ENCODE assay signal across 12 mouse cellular contexts in genomic region chr16:57554886-57555400, GRCm38 (mm10).
"Had no signal": no experiment of that assay in that cellular context is flagged by ENCODE, and none has a peak within 500 bp of the region (broad histone marks: within the 10 kb centered on the region; RNA-seq: fewer than 3 reads in every experiment).

No protein-coding gene starts in this region.

- H3K9ac ChIP-seq: limb, embryonic 15.5 days; liver, embryonic 12.5 days; lung, embryonic 14.5 days had no signal

- H3K9me3 ChIP-seq: limb, embryonic 15.5 days; liver, embryonic 12.5 days; midbrain, embryonic 10.5 days had no signal

- H3K36me3 ChIP-seq: limb, embryonic 15.5 days; midbrain, embryonic 10.5 days had no signal

- H3K27ac ChIP-seq: limb, embryonic 15.5 days; liver, embryonic 12.5 days; midbrain, embryonic 10.5 days had no signal

- H3K4me1 ChIP-seq: liver, embryonic 12.5 days had no signal

- H3K4me2 ChIP-seq: limb, embryonic 15.5 days; liver, embryonic 12.5 days; lung, embryonic 14.5 days had no signal

- DNase-seq: layer of hippocampus, adult 9-11 months; layer of hippocampus, postnatal 36 days; lung, embryonic 14.5 days; lung, postnatal 10 days; lung, postnatal 4 days; midbrain, embryonic 14.5 days; right cerebral cortex, adult 18-20 months; right cerebral cortex, postnatal 25 days; thymus, postnatal 36 days had no signal

- H3K4me3 ChIP-seq: limb, embryonic 15.5 days; liver, embryonic 12.5 days; midbrain, embryonic 10.5 days had no signal

- H3K27me3 ChIP-seq: limb, embryonic 15.5 days; liver, embryonic 12.5 days had no signal

- ATAC-seq: liver, embryonic 12.5 days had no signal
